Mouse (Mus musculus): ENCODE measurements around the gene 2310034G01Rik. TPM values are rescaled to one million over a fixed set of nuclear protein-coding genes. Genes with fewer than 3 reads are reported as not detected.
A peak's percentile ranks its signal among the peaks of the same experiment; 100 is the strongest.

Gene 2310034G01Rik
- total RNA-seq, 2 experiments from 2014 or later, result 0.36 to 0.70 TPM

- DNase-seq (ENCODE audit: low spot score), result no peak
- intact Hi-C loops (cut with DNase I), result no loop called here
Measured at GRCm38 (mm10) chr19:46331326-46331725, 18.8 kb downstream of the 2310034G01Rik start.

DNA sequence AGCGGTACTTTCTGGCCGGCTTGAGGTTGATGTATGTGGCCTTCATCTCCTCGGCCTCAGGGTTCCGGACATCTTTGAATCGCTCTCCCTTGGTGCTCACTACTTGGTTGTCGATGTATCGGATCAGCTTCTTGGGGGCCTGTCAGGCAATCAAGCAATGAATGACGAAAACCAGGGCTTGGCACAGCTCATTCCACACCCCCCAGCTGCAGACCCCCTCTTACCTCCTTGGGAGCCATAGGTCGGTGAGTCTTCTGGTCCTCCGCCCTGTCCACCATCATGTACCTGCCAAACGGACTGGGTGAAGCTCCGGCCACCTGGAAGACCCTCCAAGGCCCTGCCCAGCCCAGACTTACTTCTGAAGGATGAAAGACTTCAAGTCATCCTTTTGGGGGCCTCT, 19.4 kb downstream of the 2310034G01Rik start:
- DNase-seq (ENCODE audit: low spot score), result no peak
- intact Hi-C loops (cut with DNase I), result no loop called here

DNA sequence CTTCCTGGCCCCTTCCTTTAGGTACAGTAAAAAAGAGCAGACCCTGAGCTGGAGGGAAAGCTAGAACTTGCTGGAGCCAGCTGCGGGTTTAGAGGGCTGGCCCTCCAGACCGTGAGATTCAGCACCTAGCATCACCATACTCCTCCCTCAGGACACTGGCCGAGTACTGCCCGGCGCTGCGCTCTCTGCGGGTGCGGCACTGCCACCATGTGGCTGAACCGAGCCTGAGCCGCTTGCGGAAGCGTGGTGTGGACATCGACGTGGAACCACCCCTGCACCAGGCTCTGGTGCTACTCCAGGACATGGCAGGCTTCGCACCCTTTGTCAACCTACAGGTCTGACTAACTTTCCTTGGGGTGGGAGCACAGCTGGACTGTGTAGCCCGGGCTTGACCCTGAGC, 20.2 kb downstream of the 2310034G01Rik start:
- peak; percentile 53 for DNase-seq (ENCODE audit: low spot score)
- intact Hi-C loops (cut with DNase I), result no loop called here

DNA sequence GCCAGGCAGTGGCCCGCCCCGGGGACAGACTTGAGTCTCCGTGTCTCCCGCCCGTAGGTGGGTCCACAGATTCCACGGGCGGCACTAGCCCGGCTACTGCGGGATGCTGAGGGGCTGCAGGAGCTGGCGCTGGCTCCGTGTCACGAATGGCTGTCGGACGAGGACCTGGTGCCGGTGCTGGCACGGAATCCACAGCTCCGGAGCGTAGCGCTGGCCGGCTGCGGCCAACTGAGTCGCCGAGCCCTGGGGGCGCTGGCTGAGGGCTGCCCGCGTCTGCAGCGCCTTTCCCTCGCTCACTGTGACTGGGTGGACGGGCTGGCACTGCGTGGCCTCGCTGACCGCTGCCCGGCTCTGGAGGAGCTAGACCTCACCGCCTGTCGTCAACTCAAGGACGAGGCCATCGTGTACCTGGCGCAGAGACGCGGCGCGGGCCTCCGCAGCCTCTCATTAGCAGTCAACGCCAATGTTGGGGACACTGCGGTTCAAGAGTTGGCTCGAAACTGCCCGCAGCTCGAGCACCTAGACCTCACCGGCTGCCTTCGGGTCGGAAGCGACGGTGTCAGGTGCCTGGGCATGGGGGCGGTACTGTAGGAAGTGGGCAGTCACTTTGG, 21.0 kb downstream of the 2310034G01Rik start:
- intact Hi-C loops (cut with DNase I), result no loop called here
- DNase-seq (ENCODE audit: low spot score), result no peak

DNA sequence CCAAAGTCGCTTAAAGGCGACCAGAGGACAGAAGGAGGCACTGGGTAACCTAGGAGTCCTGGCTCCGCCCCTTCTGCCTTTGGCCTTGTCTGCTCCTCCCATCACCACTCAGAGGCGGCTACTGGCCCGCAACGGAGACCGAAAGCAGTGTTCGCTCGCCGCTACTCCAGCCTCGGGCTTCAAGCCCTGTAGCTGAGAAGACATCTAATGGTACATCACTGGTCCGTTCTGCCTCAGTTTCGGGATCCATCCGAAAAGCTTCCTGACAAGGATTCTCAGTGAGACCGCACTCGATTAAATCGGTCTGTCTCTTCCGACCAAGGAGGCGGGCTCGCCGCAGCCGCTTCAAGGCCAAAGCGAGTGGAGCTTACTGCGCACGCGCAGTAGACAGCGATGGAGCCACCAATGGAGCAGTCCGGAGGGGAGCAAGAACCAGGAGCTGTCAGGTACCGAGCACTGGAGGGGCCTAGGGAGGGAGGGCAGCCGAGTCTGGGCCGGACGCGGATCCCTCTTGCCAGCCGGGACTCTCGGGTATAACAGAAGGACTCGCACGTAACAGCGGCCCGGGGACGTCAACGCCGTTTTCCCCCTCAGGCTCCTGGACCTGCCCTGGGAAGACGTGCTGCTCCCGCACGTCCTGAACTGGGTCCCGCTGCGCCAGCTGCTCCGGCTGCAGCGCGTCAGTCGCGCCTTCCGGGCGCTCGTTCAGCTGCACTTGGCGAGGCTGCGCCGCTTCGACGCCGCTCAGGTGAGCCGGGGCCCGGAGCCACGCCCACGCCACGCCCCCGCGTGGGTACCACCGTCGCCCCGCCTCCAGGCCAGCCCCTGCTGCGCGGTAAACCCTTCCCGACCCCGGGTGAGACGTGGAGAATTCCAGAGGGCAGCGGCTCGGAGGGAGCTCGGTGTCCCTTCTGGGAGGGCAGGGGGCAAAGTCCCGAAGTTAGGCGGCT, 21.7 kb downstream of the 2310034G01Rik start, which contains the start of gene Fbxl15:
Gene Fbxl15, plus strand, starts transcription at position 104 of the 950 bp plus-strand sequence.
- DNase-seq (ENCODE audit: low spot score), result peak; percentile 91
- intact Hi-C loops (cut with DNase I), result no loop called here

DNA sequence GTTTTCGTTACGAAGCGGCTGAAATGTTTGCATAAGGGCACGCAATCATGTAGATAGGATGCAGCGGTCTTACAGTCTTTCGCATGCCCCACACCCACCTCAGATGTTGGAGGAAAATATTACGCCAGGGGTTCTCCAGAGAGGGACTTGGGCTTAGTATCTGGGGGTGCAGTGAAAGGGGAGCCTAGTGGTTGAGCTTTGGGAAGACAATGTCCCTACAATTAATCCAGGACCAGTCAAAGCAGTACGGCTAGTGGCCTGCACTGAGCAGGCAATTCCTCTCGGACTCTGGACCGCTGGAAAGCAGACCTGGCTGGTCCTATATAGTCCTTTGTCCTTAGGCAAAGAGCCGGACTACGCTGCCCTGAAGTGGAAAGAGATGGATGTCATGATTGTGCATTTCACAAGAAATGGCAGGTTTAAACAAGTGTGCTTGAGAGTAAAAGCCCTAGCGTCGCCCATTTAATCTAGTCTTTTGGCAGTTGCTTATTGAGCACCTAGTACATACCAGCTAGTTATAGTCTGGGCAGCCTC, 22.5 kb downstream of the 2310034G01Rik start:
- intact Hi-C loops (cut with DNase I), result loop anchor here (2.0 kb wide), 1 partner anchor 19 kb away; no protein-coding TSS in a partner anchor
- DNase-seq (ENCODE audit: low spot score), result no peak

DNA sequence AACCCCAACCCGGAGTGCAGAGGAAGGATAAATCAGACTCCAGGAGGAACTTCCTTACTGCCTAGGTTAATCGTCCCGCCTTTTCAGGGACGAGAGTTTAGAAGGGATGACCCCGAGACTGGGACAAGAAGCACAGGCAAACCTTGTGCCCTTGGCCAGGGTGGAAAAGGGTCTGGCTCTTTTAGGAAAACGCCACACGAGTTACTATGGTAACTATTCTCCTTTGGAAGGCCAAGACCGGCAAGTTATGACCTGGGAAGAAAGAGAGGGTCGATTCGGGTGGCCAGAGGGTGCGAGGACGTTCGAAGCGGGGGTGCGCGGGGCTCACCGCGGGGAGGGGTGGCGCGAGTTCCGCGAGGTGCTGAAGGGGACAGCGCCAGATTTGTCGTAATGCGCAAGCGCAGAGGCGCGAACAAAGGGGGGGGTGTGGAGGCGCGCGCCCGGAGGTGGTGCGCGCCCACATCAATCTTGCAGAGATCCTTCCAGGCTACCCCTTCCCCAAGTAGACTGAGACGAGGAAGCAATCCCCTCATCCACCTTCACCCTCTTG, 23.3 kb downstream of the 2310034G01Rik start, which contains the start of gene Psd:
Gene Psd, minus strand, starts transcription at position 401 of the 550 bp plus-strand sequence.
- no peak for DNase-seq (ENCODE audit: low spot score)
- intact Hi-C loops (cut with DNase I), result loop anchor here (2.0 kb wide), 1 partner anchor 18 kb away; no protein-coding TSS in a partner anchor

- no peak for DNase-seq (ENCODE audit: low spot score)
- intact Hi-C loops (cut with DNase I), result loop anchor here (2.0 kb wide), 1 partner anchor 17 kb away; no protein-coding TSS in a partner anchor
Measured at GRCm38 (mm10) chr19:46326019-46326755, 23.9 kb downstream of the 2310034G01Rik start.

DNA sequence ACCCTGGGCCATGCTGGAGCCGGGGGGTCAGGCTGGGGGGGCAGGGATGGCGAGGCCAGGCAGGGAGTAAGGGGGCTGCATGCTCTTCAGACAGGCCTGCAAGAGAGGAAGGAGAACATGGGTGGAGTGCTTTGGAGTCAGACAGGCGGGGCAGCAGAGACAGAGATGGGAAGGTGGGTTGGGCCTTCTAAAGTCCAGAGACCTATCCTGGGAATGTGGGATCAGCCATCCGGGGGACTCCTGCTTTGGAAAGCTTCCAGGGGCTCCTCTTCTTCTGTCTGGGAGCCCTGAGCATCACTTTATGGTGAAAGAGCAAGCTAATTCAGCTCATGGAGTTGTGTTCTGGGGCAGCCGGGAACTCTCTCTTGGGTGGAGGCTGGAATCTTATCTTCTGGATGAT, 25.2 kb downstream of the 2310034G01Rik start:
- DNase-seq (ENCODE audit: low spot score), result no peak
- intact Hi-C loops (cut with DNase I), result no loop called here

- no peak for DNase-seq (ENCODE audit: low spot score)
- intact Hi-C loops (cut with DNase I), result no loop called here
Measured at GRCm38 (mm10) chr19:46324366-46324765, 25.7 kb downstream of the 2310034G01Rik start.

GRCm38 (mm10) chr19:46323716-46324115, 26.4 kb downstream of the 2310034G01Rik start:
- DNase-seq (ENCODE audit: low spot score), result no peak
- intact Hi-C loops (cut with DNase I), result no loop called here

- intact Hi-C loops (cut with DNase I), result no loop called here
Measured at GRCm38 (mm10) chr19:46322996-46323572, 27.0 kb downstream of the 2310034G01Rik start.

GRCm38 (mm10) chr19:46322144-46322995, 27.7 kb downstream of the 2310034G01Rik start:
- no peak for DNase-seq (ENCODE audit: low spot score)

More at GRCm38 (mm10) chr19:46322996-46323572, 27.0 kb downstream of the 2310034G01Rik start:
- no peak for DNase-seq (ENCODE audit: low spot score)

GRCm38 (mm10) chr19:46321101-46321943, 28.8 kb downstream of the 2310034G01Rik start:
- intact Hi-C loops (cut with DNase I), result no loop called here
- no peak for DNase-seq (ENCODE audit: low spot score)

More at GRCm38 (mm10) chr19:46322144-46322995, 27.7 kb downstream of the 2310034G01Rik start:
- intact Hi-C loops (cut with DNase I), result no loop called here

GRCm38 (mm10) chr19:46320076-46320785, 29.9 kb downstream of the 2310034G01Rik start:
- intact Hi-C loops (cut with DNase I), result no loop called here
- DNase-seq (ENCODE audit: low spot score), result no peak

- intact Hi-C loops (cut with DNase I), result no loop called here
- DNase-seq (ENCODE audit: low spot score), result peak; percentile 48
Measured at GRCm38 (mm10) chr19:46318586-46319378, 31.3 kb downstream of the 2310034G01Rik start.
